Mouse (Mus musculus): ENCODE data around the gene Hspd1. TPM values are rescaled to one million over a fixed set of nuclear protein-coding genes. Genes with fewer than 3 reads are reported as not detected.

Gene Hspd1
- polyA plus RNA-seq, 1 experiment from 2014 or later = 298 TPM

DNA sequence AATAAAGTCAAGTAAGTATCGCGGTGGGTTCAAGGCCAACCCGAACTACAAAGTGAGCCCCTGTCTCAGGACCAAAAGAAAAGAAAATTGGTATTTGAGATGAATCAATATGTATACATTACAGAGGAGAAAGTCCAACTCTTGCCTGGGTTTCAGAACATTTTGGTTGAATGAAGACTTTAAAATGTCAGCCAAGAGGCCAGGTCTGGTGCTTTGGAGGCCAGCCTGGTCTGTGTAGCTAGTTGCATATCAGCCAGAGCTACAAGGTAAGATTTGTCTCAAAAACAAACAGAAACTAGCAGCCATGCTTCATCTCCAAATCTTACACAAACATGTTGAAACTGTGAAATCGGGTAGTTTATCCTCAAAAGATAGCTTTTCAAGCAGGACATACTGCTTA lies 34.4 kb downstream of the Hspd1 start:
- Histone ChIP-seq H3K9ac (no peak overlapping the region), H3K27me3 (no peaks in the 10 kb centered on the region), H3K4me1 (peaks cover 11% of the 10 kb centered on the region), H3K4me3 (peak overlapping the region; percentile 79), H3K36me3 (peaks cover 3% of the 10 kb centered on the region; the same call in 1 of the 2 replicates), H3K4me2 (peak overlapping the region; percentile 65), H3K27ac (no peak overlapping the region), H3K9me3 (no peaks in the 10 kb centered on the region)
- 69% methylated on average over 4 of the region's 4 CpGs for WGBS
- no peak for ATAC-seq (ENCODE audit: insufficient number of reproducible peaks, low FRiP score, low TSS enrichment, low read depth)

DNA sequence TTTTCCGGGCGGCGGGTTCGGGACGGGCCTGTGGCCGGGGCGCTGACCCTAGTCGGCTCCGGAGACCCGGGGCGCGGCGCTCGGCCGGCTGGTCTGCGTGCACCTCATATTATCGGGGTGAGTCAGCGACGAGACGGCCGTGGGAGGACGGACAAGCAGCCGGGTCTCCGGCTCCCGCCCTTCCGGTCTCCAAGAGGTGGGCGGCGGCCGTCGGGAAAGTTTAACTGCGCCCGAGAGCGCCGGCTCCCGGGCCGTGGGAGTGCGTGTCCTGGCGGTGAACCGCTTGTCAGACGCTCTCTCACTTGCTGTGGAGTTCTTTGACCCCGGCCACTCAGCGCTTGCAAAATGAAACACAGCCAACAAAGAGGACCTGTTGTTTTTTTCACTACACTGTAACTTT lies 35.0 kb downstream of the Hspd1 start:
- 0% methylated on average over 42 of the region's 42 CpGs for WGBS
- H3K4me2 ChIP-seq = peak overlapping the region; percentile 65
- peaks cover 11% of the 10 kb centered on the region for H3K4me1 ChIP-seq
- ATAC-seq (ENCODE audit: insufficient number of reproducible peaks, low FRiP score, low TSS enrichment, low read depth) = peak; percentile 68
- no peaks in the 10 kb centered on the region for H3K9me3 ChIP-seq
- H3K27ac ChIP-seq = peak overlapping the region; percentile 80
- peak overlapping the region; percentile 79 for H3K4me3 ChIP-seq
- no peaks in the 10 kb centered on the region for H3K27me3 ChIP-seq
- H3K9ac ChIP-seq = peak overlapping the region; percentile 60
- peaks cover 3% of the 10 kb centered on the region; the same call in 1 of the 2 replicates for H3K36me3 ChIP-seq

DNA sequence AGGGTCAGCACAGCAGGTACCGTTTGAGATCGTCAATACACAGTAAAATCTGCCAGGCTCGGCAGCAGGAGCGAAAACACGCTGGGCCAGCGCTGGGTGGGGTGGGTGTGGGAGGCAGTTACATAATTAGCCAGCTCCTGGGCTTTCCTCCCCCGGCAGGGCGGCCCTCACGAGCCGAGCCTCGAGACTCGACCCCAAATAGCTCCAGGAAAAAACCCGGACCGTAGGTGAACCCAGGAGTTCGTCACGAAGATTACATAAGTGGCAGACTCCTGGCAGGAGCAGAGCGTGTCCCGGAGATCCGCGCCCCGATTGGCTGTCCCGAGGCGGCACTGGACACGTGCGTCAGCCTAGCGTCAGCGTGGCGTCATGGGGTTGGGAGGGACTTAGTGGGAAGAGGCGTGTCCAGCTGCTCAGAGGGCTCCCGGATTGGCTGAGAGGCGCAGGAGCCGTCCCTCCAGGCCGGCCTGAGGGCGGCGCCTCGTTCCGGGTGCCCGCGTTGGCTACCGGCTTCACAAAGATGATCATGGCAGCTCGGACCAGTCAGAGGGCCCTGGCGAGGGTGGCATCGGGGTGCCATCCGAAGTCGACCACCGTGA lies 35.6 kb downstream of the Hspd1 start, which contains the start of gene Coq10b:
Gene Coq10b, plus strand, starts transcription at position 416 of the 599 bp plus-strand sequence.
- Histone ChIP-seq H3K4me2 (peak within 1 kb of the TSS; percentile 76), H3K9me3 (no peaks in the 10 kb centered on the region), H3K4me3 (peak within 1 kb of the TSS; percentile 79), H3K27ac (peak within 1 kb of the TSS; percentile 82), H3K36me3 (peaks cover 3% of the 10 kb centered on the region; the same call in 1 of the 2 replicates), H3K4me1 (peaks cover 11% of the 10 kb centered on the region), H3K27me3 (no peaks in the 10 kb centered on the region), H3K9ac (peak within 1 kb of the TSS; percentile 60)
- 0% methylated on average over 46 of the region's 46 CpGs for WGBS
- peak; percentile 100 for ATAC-seq (ENCODE audit: insufficient number of reproducible peaks, low FRiP score, low TSS enrichment, low read depth)

DNA sequence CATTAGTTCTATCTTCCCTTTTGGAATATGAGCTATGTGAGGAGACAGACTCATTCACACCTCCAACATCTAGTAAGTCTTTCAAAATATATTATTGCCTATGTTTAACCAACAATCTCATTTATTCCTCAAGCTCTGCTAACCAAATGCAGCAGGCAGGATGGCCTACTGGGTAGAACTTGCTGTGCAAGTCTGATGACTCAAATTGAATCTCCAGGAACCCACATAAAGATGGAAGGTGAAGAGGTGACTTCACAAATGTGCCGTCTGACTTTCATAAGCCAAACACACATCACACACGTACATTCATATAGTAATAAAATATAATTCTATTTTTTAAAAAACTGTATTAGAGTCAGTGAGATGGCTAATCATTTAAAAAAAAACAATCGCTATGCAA lies 36.4 kb downstream of the Hspd1 start:
- Histone ChIP-seq H3K27ac (no peak overlapping the region), H3K4me2 (peak overlapping the region; percentile 76; the same call in 1 of the 2 replicates), H3K4me1 (peaks cover 11% of the 10 kb centered on the region), H3K27me3 (no peaks in the 10 kb centered on the region), H3K9me3 (no peaks in the 10 kb centered on the region), H3K9ac (no peak overlapping the region), H3K36me3 (peaks cover 1% of the 10 kb centered on the region; the same call in 1 of the 2 replicates), H3K4me3 (peak overlapping the region; percentile 79)
- WGBS = 66% methylated on average over 3 of the region's 3 CpGs
- no peak for ATAC-seq (ENCODE audit: insufficient number of reproducible peaks, low FRiP score, low TSS enrichment, low read depth)

DNA sequence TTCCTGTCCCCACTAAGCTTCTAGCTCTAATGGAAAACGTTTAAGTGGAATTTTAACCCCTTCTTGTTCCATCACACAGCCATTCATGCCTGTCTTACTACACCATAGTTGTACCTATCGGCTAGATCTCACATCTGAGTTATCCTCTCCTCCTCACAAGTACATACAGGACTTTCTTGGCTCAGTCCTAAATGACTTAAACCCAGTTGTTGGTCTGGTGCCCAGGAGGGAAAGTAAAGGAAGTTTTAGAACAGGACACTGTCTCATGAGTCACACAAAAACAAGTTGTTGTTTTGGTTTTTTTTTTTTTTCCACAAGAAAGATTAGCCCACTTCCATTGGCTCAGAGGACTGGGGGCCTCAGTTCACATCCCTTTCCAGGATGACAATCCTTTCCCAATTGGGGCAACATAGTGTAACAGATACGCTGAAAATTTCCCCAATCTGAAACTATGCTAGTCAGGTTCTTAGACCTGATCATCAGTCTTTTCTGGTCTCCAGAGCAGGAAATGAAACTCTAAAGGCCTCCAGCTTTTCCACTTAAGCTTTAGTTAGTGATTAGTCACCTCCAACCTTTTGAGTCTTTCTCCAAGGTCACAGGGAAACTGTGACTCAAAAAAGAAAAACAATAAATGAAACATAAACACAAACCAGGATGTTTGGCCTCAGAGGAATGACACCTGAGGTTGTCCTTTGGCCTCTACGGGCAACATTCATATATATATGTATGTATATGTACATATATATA lies 39.0 kb downstream of the Hspd1 start:
- no peak overlapping the region for H3K4me3 ChIP-seq
- H3K27ac ChIP-seq = no peak overlapping the region
- peaks cover 11% of the 10 kb centered on the region for H3K4me1 ChIP-seq
- H3K36me3 ChIP-seq = no peaks in the 10 kb centered on the region
- H3K4me2 ChIP-seq = no peak overlapping the region
- no peaks in the 10 kb centered on the region for H3K27me3 ChIP-seq
- no peak for ATAC-seq (ENCODE audit: insufficient number of reproducible peaks, low FRiP score, low TSS enrichment, low read depth)
- no peaks in the 10 kb centered on the region for H3K9me3 ChIP-seq
- WGBS = 61% methylated on average over 4 of the region's 4 CpGs
- no peak overlapping the region for H3K9ac ChIP-seq

DNA sequence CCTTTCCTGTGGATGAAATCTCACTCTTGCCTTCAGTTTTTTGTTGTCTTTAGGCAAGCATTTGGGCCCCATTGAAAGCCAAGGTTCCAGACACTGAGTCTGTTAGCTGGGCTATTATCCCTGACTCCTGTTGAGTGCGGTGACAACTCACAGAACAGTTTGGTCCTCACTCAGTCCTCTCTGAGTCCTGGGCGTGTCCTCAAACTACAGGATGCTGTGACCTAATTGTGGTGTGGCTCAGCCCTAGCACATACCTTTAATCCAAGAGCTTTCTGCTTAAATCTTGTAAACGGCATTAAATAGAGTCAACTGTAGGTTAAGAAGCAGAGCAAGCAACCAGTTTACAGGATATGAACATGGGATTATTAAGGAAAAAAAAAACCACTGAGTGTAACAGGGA lies 44.9 kb downstream of the Hspd1 start:
- Histone ChIP-seq H3K27me3 (no peaks in the 10 kb centered on the region), H3K27ac (no peak overlapping the region), H3K9me3 (no peaks in the 10 kb centered on the region), H3K4me2 (no peak overlapping the region), H3K36me3 (no peaks in the 10 kb centered on the region), H3K4me1 (no peaks in the 10 kb centered on the region), H3K9ac (no peak overlapping the region), H3K4me3 (no peak overlapping the region)
- no peak for ATAC-seq (ENCODE audit: insufficient number of reproducible peaks, low FRiP score, low TSS enrichment, low read depth)
- WGBS = 76% methylated on average over 3 of the region's 3 CpGs

DNA sequence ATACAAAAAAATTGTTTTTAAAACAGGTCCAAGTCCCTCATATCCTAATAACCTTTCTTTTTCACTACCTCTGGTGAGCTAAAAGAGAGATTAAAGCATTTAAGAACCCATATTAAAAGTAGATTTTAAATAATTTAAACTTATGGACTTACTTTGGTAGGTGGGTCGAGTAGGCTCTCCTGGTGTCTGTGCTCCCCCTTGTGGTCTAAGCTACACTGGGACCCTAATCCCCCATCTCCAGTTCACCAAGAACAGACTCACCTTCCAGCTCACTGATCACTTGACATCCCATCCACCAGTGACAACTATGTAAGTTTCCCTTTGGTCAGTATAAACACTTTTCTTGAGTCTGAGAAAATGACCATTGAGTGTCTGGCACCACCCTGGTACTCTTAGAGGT lies 45.8 kb downstream of the Hspd1 start:
- H3K36me3 ChIP-seq = no peaks in the 10 kb centered on the region
- H3K9ac ChIP-seq = no peak overlapping the region
- no peak overlapping the region for H3K4me3 ChIP-seq
- H3K4me1 ChIP-seq = no peaks in the 10 kb centered on the region
- WGBS = 45% methylated on average over 1 of the region's 1 CpGs
- no peak overlapping the region for H3K4me2 ChIP-seq
- H3K27ac ChIP-seq = no peak overlapping the region
- H3K9me3 ChIP-seq = no peaks in the 10 kb centered on the region
- no peaks in the 10 kb centered on the region for H3K27me3 ChIP-seq
- no peak for ATAC-seq (ENCODE audit: insufficient number of reproducible peaks, low FRiP score, low TSS enrichment, low read depth)

DNA sequence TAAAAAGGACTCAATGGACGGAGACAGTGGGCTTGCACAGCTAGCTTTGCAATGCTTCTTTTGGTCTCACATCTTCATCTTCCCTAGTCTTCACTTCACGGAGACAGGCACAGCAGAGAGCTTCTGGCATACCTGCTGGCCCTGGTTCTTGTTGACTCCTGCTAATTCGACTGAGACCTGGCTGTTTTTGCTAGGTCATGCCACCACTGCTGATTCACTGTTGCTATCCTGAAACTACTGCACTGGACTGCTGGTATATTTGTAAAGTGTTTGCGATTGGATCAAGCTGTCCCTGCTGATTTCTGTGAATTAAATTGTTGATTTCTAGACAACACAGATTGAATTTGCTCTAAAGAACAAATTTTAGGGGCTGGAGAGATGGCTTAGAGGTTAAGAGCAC lies 46.4 kb downstream of the Hspd1 start:
- Histone ChIP-seq H3K9ac (no peak overlapping the region), H3K27ac (no peak overlapping the region), H3K27me3 (no peaks in the 10 kb centered on the region), H3K4me2 (no peak overlapping the region), H3K4me1 (no peaks in the 10 kb centered on the region), H3K36me3 (no peaks in the 10 kb centered on the region), H3K4me3 (no peak overlapping the region), H3K9me3 (no peaks in the 10 kb centered on the region)
- WGBS = 84% methylated on average over 4 of the region's 4 CpGs
- ATAC-seq (ENCODE audit: insufficient number of reproducible peaks, low FRiP score, low TSS enrichment, low read depth) = no peak

DNA sequence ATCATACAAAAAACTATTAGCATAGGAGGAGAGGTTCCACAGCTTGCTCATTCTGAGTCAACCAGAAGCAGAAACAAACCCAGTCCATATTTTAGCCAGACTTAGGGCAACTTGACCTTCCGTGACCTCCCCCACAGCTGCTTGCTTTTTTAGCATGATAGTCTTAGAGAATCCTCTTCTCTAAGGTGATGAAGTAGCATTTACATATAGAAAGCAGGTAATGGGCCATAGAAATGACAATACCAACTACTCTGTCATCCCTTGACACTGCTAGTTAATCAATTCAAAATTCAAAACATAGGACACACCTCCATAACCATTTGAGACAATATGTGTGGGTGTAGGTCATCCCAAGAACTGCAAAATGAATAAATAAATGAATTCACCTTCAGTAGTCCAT lies 48.1 kb downstream of the Hspd1 start:
- H3K9me3 ChIP-seq = no peaks in the 10 kb centered on the region
- no peak overlapping the region for H3K4me3 ChIP-seq
- no peak overlapping the region for H3K4me2 ChIP-seq
- H3K27me3 ChIP-seq = no peaks in the 10 kb centered on the region
- H3K36me3 ChIP-seq = no peaks in the 10 kb centered on the region
- no peak overlapping the region for H3K27ac ChIP-seq
- no peak for ATAC-seq (ENCODE audit: insufficient number of reproducible peaks, low FRiP score, low TSS enrichment, low read depth)
- no peak overlapping the region for H3K9ac ChIP-seq
- no peaks in the 10 kb centered on the region for H3K4me1 ChIP-seq
- 84% methylated on average over 1 of the region's 1 CpGs for WGBS

DNA sequence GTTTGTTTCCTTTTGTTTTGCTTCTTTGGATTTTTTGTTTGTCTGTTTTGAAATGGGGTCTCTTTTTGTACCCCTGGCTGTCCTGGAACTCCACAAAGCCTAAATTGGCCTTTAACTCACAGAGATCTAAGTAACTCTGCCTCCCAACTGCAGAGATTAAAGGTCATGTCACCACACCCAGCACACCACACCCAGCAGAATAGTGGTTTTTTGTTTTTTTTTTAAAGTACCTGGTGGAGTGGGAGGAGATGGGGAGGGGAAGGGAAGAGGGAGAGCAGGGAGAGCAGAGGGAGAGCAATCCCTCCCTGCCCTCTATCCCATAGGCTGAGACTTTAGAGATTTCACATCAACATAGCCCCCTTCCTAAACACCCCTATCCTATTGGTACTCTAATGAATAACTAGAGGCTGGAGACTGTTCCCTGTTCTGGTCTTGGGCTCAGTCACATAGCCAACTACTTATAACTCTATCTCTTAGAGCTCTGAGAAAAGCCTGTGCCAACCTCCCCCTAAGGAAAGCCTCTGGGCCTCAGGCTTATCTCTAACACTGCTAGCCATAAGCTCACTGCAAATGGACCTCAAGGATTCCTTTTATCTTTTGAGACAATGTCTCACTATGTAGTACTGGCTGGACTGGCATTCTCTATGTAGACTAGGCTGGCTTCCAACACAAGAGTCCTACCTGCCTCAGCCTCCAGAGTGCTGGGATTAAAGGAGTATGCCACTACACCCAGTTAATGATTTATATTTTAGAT lies 56.8 kb downstream of the Hspd1 start:
- H3K36me3 ChIP-seq = no peaks in the 10 kb centered on the region
- no peak overlapping the region for H3K9ac ChIP-seq
- H3K9me3 ChIP-seq = no peaks in the 10 kb centered on the region
- no peaks in the 10 kb centered on the region for H3K27me3 ChIP-seq
- ATAC-seq (ENCODE audit: insufficient number of reproducible peaks, low FRiP score, low TSS enrichment, low read depth) = no peak
- H3K4me3 ChIP-seq = no peak overlapping the region
- no peaks in the 10 kb centered on the region for H3K4me1 ChIP-seq
- H3K4me2 ChIP-seq = no peak overlapping the region
- no peak overlapping the region for H3K27ac ChIP-seq

DNA sequence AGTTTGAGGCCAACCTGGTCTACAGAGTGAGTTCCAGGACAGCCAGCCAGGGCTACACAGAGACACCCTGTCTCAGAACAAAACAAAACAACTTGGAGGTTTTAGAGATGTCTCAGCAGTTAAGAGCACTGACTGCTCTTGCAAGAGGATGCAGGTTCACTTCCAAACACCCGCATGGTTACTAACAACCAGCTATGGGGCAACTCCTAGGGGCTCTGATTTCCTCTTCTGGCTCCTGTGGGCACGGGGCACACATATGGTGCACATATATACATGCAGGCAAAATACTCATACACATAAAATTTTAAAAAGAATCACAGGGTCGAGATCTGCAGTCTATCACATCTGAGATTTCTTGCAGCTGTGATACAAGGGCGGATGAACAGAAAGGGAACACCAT lies 58.6 kb downstream of the Hspd1 start:
- ATAC-seq (ENCODE audit: insufficient number of reproducible peaks, low FRiP score, low TSS enrichment, low read depth) = no peak
- H3K4me2 ChIP-seq = no peak overlapping the region
- 65% methylated on average over 4 of the region's 4 CpGs for WGBS

More for the DNA sequence above, 58.6 kb downstream of the Hspd1 start:
- Histone ChIP-seq H3K9ac (no peak overlapping the region), H3K4me1 (peaks cover 5% of the 10 kb centered on the region; the same call in 1 of the 2 replicates), H3K27me3 (no peaks in the 10 kb centered on the region), H3K27ac (no peak overlapping the region), H3K4me3 (no peak overlapping the region), H3K9me3 (no peaks in the 10 kb centered on the region), H3K36me3 (no peaks in the 10 kb centered on the region)

All from limb, embryonic 15.5 days (tissue).